Mouse (Mus musculus): ENCODE data around the gene Bcat1. TPM values are rescaled to one million over a fixed set of nuclear protein-coding genes. Genes with fewer than 3 reads are reported as not detected.

Gene Bcat1
- 10.9 and 11.6 TPM in 2 replicates for polyA plus RNA-seq (2012; rRNA removed)
- polyA plus RNA-seq (2014; fragmentation: Nextera tagmentation; extraction: Ambion mirVana): 30.4 and 34.0 TPM in 2 replicates

- WGBS: under 1% methylated on average over 39 of the region's 39 CpGs
- H3K9me3 ChIP-seq (ENCODE audit: control insufficient read depth, low read length): no peaks in the 10 kb centered on the region
- TF ChIP-seq POLR2A (IDR thresholded peaks at IDR 0.05; ENCODE audit: borderline replicate concordance, extremely low read depth, insufficient read depth, insufficient read length): no peak
- ATAC-seq (ENCODE audit: low FRiP score, low read depth) (0 out of 2 replicates have a peak, but pooled peaks have one; percentile 69), DNase-seq (ENCODE audit: low spot score) (peak; percentile 38)
- H3K4me2 ChIP-seq (replicated peaks; ENCODE audit: low read depth, low read length, severe bottlenecking): peak within 1 kb of the TSS; percentile 93
- 0 out of 2 replicates have a peak, but pooled peaks cover 9% of the 10 kb centered on the region for H3K27me3 ChIP-seq (ENCODE audit: control insufficient read depth, insufficient read depth, low read length)
- peak within 1 kb of the TSS; percentile 51 for H3K4me3 ChIP-seq (replicated peaks; ENCODE audit: low read length)
- H3K9ac ChIP-seq (ENCODE audit: low read depth, low read length, severe bottlenecking): peak within 1 kb of the TSS; percentile 63
- no peaks in the 10 kb centered on the region; the same call in 1 of the 2 replicates for H3K4me1 ChIP-seq (ENCODE audit: control insufficient read depth, insufficient read depth, low read length)
- no peaks in the 10 kb centered on the region for H3K36me3 ChIP-seq (ENCODE audit: control insufficient read depth, insufficient read depth, low read length)
- H3K27ac ChIP-seq (replicated peaks; ENCODE audit: low read depth, low read length): no peak within 1 kb of the TSS
Observed at GRCm38 (mm10) chr6:145075548-145076224, at the start of gene Bcat1. Bcat1 (minus strand) TSS chr6:145076184.

GRCm38 (mm10) chr6:145125591-145126113 lies 49.7 kb upstream of the Bcat1 start:
- Histone ChIP-seq H3K27ac (replicated peaks; ENCODE audit: low read depth, low read length) (no peak overlapping the region), H3K4me2 (replicated peaks; ENCODE audit: low read depth, low read length, severe bottlenecking) (no peak overlapping the region), H3K9ac (ENCODE audit: low read depth, low read length, severe bottlenecking) (no peak overlapping the region), H3K36me3 (ENCODE audit: control insufficient read depth, insufficient read depth, low read length) (no peaks in the 10 kb centered on the region), H3K4me3 (replicated peaks; ENCODE audit: low read length) (no peak overlapping the region), H3K4me1 (ENCODE audit: control insufficient read depth, insufficient read depth, low read length) (peaks cover 6% of the 10 kb centered on the region; the same call in 1 of the 2 replicates), H3K9me3 (ENCODE audit: control insufficient read depth, low read length) (no peaks in the 10 kb centered on the region), H3K27me3 (ENCODE audit: control insufficient read depth, insufficient read depth, low read length) (no peaks in the 10 kb centered on the region)
- TF ChIP-seq POLR2A (IDR thresholded peaks at IDR 0.05; ENCODE audit: borderline replicate concordance, extremely low read depth, insufficient read depth, insufficient read length): no peak
- ATAC-seq (ENCODE audit: low FRiP score, low read depth) (no peak), DNase-seq (ENCODE audit: low spot score) (no peak)
- WGBS: 63% methylated on average over 7 of the region's 7 CpGs

GRCm38 (mm10) chr6:145124621-145125020 lies 48.6 kb upstream of the Bcat1 start:
- peaks cover 7% of the 10 kb centered on the region; the same call in 1 of the 2 replicates for H3K4me1 ChIP-seq (ENCODE audit: control insufficient read depth, insufficient read depth, low read length)
- H3K27ac ChIP-seq (replicated peaks; ENCODE audit: low read depth, low read length): no peak overlapping the region
- ATAC-seq (ENCODE audit: low FRiP score, low read depth) (no peak), DNase-seq (ENCODE audit: low spot score) (no peak)
- no peaks in the 10 kb centered on the region for H3K27me3 ChIP-seq (ENCODE audit: control insufficient read depth, insufficient read depth, low read length)
- no peak for TF ChIP-seq POLR2A (IDR thresholded peaks at IDR 0.05; ENCODE audit: borderline replicate concordance, extremely low read depth, insufficient read depth, insufficient read length)
- H3K4me3 ChIP-seq (replicated peaks; ENCODE audit: low read length): no peak overlapping the region
- no peak overlapping the region for H3K4me2 ChIP-seq (replicated peaks; ENCODE audit: low read depth, low read length, severe bottlenecking)
- no peaks in the 10 kb centered on the region for H3K9me3 ChIP-seq (ENCODE audit: control insufficient read depth, low read length)
- no peak overlapping the region for H3K9ac ChIP-seq (ENCODE audit: low read depth, low read length, severe bottlenecking)
- 73% methylated on average over 1 of the region's 1 CpGs for WGBS
- H3K36me3 ChIP-seq (ENCODE audit: control insufficient read depth, insufficient read depth, low read length): no peaks in the 10 kb centered on the region

GRCm38 (mm10) chr6:145123136-145124060 lies 47.4 kb upstream of the Bcat1 start:
- H3K36me3 ChIP-seq (ENCODE audit: control insufficient read depth, insufficient read depth, low read length): no peaks in the 10 kb centered on the region
- H3K27me3 ChIP-seq (ENCODE audit: control insufficient read depth, insufficient read depth, low read length): no peaks in the 10 kb centered on the region
- H3K4me1 ChIP-seq (ENCODE audit: control insufficient read depth, insufficient read depth, low read length): peaks cover 7% of the 10 kb centered on the region; the same call in 1 of the 2 replicates
- no peak overlapping the region for H3K4me3 ChIP-seq (replicated peaks; ENCODE audit: low read length)
- TF ChIP-seq POLR2A (IDR thresholded peaks at IDR 0.05; ENCODE audit: borderline replicate concordance, extremely low read depth, insufficient read depth, insufficient read length): no peak
- no peak overlapping the region for H3K4me2 ChIP-seq (replicated peaks; ENCODE audit: low read depth, low read length, severe bottlenecking)
- WGBS: 75% methylated on average over 10 of the region's 11 CpGs
- H3K9me3 ChIP-seq (ENCODE audit: control insufficient read depth, low read length): no peaks in the 10 kb centered on the region
- no peak for DNase-seq (ENCODE audit: low spot score)
- ATAC-seq (ENCODE audit: low FRiP score, low read depth): no peak
- H3K9ac ChIP-seq (ENCODE audit: low read depth, low read length, severe bottlenecking): no peak overlapping the region
- H3K27ac ChIP-seq (replicated peaks; ENCODE audit: low read depth, low read length): no peak overlapping the region

Data from limb, embryonic 14.5 days (tissue).